8 mouse cellular contexts compared by ENCODE assay signal in genomic region chr5:32102971-32103431, GRCm38 (mm10). TPM values are rescaled to one million over a fixed set of nuclear protein-coding genes. Genes with fewer than 3 reads are reported as not detected.
DNase-seq lines count a peak whose midpoint lies in the region; ATAC-seq lines count a peak whose summit lies in the region.

No protein-coding gene starts in this region.

- ATAC-seq in granulocyte monocyte progenitor cell, adult 5-6 weeks (replicated peaks; ENCODE audit: poor library complexity, severe bottlenecking): no peak
- no peak for ATAC-seq in megakaryocyte-erythroid progenitor cell, adult 5-6 weeks (replicated peaks; ENCODE audit: low FRiP score, low TSS enrichment, poor library complexity, severe bottlenecking)
- no peak for ATAC-seq in monocyte, adult 5-6 weeks (replicated peaks; ENCODE audit: insufficient number of reproducible peaks, low FRiP score, low TSS enrichment, poor library complexity, severe bottlenecking)

- peak; percentile 56 for DNase-seq in left cerebral cortex, postnatal 4 days
- DNase-seq in left cerebral cortex, adult 11 months (ENCODE audit: low spot score): no peak
- peak; percentile 22 for DNase-seq in cerebellum, adult 11 months
- DNase-seq in gastrocnemius, adult 8-10 months (ENCODE audit: low spot score in 2 of 2): peak; percentile 74 to 83
- DNase-seq in lung, postnatal 25 days (ENCODE audit: low spot score): peak; percentile 25

- intact Hi-C loops in left cerebral cortex, postnatal 4 days (cut with DNase I): no loop called here

RNA-seq across cellular contexts. Expression of gene Fosl2, which starts 32.6 kb away (rescaled TPM):
- 10 to 100 TPM; 46.3 to 52.0 TPM for total RNA-seq in left cerebral cortex, postnatal 4 days (2021)
- 10 to 100 TPM in 3 of 4 experiments, 1 to 10 TPM in 1; 9.8 to 11.3 (median 10.6) TPM for total RNA-seq in gastrocnemius, adult 8-10 months (2022)
- total RNA-seq in granulocyte monocyte progenitor cell, adult 5-6 weeks (2014; fragmentation: Nextera tagmentation): 23.4 and 24.7 TPM in 2 replicates
- 9.1 and 11.2 TPM in 2 replicates for total RNA-seq in granulocyte monocyte progenitor cell, adult 5-6 weeks (2017)
- 1.2 and 3.4 TPM in 2 replicates for total RNA-seq in megakaryocyte-erythroid progenitor cell, adult 5-6 weeks (2014; fragmentation: Nextera tagmentation)
- total RNA-seq in megakaryocyte-erythroid progenitor cell, adult 5-6 weeks (2017): 1.8 and 6.8 TPM in 2 replicates
- total RNA-seq in monocyte, adult 5-6 weeks (2017): 75.5 to 116 TPM (median 87.6 TPM) in 3 replicates
